Mouse (Mus musculus) cerebellum, adult (tissue): ENCODE measurements around the gene Sumf2.

ENCODE experiments used
- ATAC-seq: cut with Nextera tagmentation; 2 replicates; pipeline ENCODE4 v1.9.2; 2017; ENCODE audit warnings: mild to moderate bottlenecking, moderate library complexity, mixed read lengths; ENCODE audit not compliant: insufficient number of reproducible peaks, low FRiP score, low TSS enrichment

Sumf2 gene

DNA sequence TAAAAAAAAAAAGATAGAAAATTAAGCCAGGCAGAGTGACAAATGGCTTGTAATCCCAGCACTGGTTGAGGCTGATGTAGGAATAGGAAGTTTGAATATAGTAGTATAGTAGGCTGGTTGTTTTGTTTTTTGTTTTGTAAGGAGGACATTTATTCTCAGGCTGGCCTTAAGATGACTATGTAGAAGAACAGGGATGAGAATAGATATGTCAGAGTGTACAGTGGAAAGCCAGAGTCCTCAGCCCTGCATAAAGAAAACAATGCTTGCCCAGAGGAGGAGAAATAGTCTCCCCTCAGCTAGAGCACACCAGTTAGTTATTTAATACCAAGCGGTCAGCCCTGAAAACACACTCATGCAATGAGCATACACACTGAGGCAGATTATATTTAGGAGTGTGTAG lies 51.7 kb downstream of the Sumf2 start, which contains the start of gene Phkg1:
Gene Phkg1 (minus strand): TSS at position 101 of the 400 bp plus-strand sequence.
- ATAC-seq, result no peak

DNA sequence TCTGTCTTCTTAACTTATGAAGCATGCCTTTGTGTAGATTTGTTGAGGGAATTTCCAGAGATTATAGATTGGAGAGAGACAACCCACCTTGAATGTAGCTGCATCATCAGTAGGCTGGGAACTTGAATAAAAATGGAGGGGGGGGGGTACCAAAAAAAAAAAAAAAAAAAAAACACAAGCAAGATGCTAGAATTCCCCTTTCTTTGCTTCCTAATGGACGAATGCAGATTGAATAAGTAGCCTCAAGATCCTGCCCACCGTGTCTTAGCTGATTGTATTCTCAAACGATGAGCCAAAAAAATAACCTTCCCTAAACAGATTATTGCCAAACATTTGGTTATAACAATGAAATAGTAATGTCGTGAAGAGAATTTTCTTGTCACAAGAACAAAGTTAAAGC lies 61.0 kb downstream of the Sumf2 start:
- no peak for ATAC-seq

DNA sequence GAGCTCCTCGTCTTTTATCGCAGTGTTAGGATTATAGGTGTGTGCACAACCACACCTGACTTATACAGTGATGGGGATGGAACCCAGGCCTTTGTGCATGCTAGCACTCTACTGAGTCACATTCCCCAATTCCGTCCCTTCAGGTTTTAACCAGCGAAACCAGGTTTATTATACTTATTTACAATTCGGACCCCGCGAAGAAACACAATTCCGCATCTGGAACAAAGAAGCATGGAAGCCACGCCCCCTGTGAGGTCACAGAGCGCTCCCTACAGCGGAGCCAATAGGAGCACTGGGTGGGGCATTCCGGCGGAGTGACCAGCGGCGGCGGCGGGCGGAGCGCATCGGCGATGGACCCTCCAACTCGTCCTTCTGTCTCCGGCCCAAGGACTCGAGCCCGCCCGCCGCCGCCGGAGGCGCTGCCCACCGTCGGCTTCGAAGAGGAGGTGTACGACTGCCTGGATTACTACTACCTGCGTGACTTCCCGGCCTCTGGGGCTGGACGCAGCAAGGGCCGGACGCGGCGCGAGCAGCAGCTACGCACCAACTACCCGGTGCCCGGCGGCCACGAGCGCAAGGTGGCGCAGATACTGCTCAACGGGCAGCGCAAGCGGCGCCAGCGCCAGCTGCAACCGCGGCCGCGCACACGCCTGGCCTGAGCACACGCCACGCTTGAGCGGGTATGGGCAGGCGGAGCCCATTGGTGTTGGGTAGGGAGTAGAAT lies 61.6 kb downstream of the Sumf2 start, which contains the start of gene Nupr1l:
Gene Nupr1l (plus strand): TSS at position 299 of the 724 bp plus-strand sequence.
- peak; percentile 98 for ATAC-seq

DNA sequence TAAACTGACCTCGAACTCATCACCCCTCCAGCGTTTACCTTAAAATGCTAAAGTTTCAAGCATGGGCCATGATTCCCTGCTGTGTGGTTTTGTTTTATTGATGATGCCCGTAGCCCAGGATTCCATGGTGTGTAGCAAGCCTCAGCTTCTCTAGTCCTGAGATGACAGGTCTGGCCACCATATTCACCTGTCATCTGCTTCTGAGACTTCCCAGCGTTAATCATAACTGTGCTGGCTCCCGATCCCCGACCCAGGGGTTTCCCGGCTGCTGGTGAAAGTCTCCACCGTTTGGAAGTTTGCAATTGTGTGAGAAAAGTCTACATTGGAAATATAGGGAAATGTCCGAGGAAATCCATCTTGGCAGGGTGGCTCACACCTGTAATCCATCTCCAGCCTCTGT lies 62.4 kb downstream of the Sumf2 start:
- no peak for ATAC-seq

DNA sequence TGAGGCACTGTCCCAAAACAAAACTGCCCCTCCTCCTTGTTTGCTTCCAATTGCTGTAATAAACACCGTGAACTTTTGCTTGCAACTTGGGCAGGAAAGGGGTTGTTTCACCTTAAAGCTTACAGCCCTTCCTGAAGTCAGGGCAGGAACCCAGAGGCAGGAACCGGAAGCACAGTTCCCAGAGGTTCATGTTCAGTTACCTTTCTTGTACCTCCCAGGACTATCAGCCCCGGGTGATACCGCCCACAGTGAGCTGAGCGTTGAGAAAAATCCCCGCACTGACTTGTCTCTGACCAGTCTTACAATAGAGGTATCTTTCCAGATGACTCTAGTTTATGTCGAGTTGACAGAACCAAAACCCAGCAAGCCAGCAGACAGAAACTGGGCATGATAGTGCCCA lies 62.8 kb downstream of the Sumf2 start:
- ATAC-seq, result no peak
